Mouse (Mus musculus): ENCODE data around the gene Acvr1b. TPM values are rescaled to one million over a fixed set of nuclear protein-coding genes. Genes with fewer than 3 reads are reported as not detected.

Gene Acvr1b
- polyA plus RNA-seq, 1 experiment from 2014 or later, result 5.8 TPM

GRCm38 (mm10) chr15:101185549-101185948 is 11.7 kb downstream of the Acvr1b start:
- H3K4me1 ChIP-seq (replicated peaks; ENCODE audit: insufficient read depth, low read length), result peaks cover 29% of the 10 kb centered on the region
- no peak overlapping the region for H3K4me2 ChIP-seq (ENCODE audit: low read length)
- 94% methylated on average over 3 of the region's 3 CpGs for WGBS
- no peaks in the 10 kb centered on the region for H3K27me3 ChIP-seq (ENCODE audit: insufficient read depth, low read length)
- no peaks in the 10 kb centered on the region for H3K9me3 ChIP-seq (replicated peaks; ENCODE audit: low read length)
- ATAC-seq (replicated peaks; ENCODE audit: low FRiP score, low read depth) (no peak), DNase-seq (ENCODE audit: low spot score) (no peak)
- H3K27ac ChIP-seq, result no peak overlapping the region
- peak; percentile 39; the same call in 1 of the 2 replicates for TF ChIP-seq CTCF (IDR thresholded peaks at IDR 0.05; ENCODE audit: low read depth)
- no peak overlapping the region for H3K4me3 ChIP-seq (replicated peaks; ENCODE audit: low read depth, low read length)
- no peak overlapping the region for H3K9ac ChIP-seq (ENCODE audit: low read depth, low read length)
- no peaks in the 10 kb centered on the region for H3K36me3 ChIP-seq (ENCODE audit: insufficient read depth, low read length)

- ATAC-seq (replicated peaks; ENCODE audit: low FRiP score, low read depth) (no peak), DNase-seq (ENCODE audit: low spot score) (no peak)
- H3K4me3 ChIP-seq (replicated peaks; ENCODE audit: low read depth, low read length), result no peak overlapping the region
- 44% methylated on average over 5 of the region's 5 CpGs for WGBS
- H3K9me3 ChIP-seq (replicated peaks; ENCODE audit: low read length), result no peaks in the 10 kb centered on the region
- TF ChIP-seq CTCF (IDR thresholded peaks at IDR 0.05; ENCODE audit: low read depth), result peak; percentile 65
- no peak overlapping the region for H3K9ac ChIP-seq (ENCODE audit: low read depth, low read length)
- H3K36me3 ChIP-seq (ENCODE audit: insufficient read depth, low read length), result no peaks in the 10 kb centered on the region
- H3K27me3 ChIP-seq (ENCODE audit: insufficient read depth, low read length), result no peaks in the 10 kb centered on the region
- H3K4me2 ChIP-seq (ENCODE audit: low read length), result no peak overlapping the region
- no peak overlapping the region; the same call in 1 of the 2 replicates for H3K27ac ChIP-seq
- H3K4me1 ChIP-seq (replicated peaks; ENCODE audit: insufficient read depth, low read length), result peaks cover 23% of the 10 kb centered on the region
Measured at GRCm38 (mm10) chr15:101187907-101188306, 14.0 kb downstream of the Acvr1b start.

DNA sequence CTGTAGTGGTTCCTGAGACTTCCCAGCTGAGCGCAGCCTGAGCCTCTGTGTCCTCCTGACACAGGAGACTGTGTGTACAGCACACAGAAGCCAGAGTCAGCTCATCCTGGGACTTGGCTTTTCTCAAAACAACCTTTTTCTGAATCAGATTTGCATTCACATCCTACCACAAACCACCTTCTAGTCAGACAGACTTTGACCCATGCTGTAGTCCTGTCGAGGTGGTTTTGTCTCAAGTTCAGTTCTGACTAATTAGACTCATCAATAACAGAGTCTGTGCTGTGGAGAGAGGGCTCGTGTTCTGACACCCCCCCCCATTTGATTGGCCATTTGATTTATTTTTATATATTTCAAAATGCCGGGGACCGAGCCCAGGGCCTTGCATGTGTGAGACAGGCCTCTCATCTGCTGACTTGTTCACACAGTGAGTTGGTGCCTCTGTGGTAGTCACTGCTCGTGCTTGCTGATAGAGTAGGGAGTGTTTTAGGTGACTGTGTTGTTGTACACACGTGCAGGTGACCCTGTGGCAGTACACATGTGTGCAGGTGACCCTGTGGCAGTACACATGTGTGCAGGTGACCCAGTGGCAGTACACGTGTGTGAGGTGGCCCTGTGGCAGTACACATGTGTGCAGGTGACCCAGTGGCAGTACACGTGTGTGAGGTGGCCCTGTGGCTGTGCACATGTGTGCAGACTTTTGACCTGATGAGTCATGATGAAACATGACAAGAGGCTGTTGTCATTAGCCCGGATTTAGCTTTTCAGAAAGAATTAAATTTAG is 16.3 kb downstream of the Acvr1b start:
- Histone ChIP-seq H3K4me3 (replicated peaks; ENCODE audit: low read depth, low read length) (no peak overlapping the region), H3K27ac (no peak overlapping the region), H3K36me3 (ENCODE audit: insufficient read depth, low read length) (no peaks in the 10 kb centered on the region), H3K4me2 (ENCODE audit: low read length) (no peak overlapping the region), H3K9ac (ENCODE audit: low read depth, low read length) (no peak overlapping the region), H3K9me3 (replicated peaks; ENCODE audit: low read length) (no peaks in the 10 kb centered on the region), H3K4me1 (replicated peaks; ENCODE audit: insufficient read depth, low read length) (peaks cover 27% of the 10 kb centered on the region), H3K27me3 (ENCODE audit: insufficient read depth, low read length) (no peaks in the 10 kb centered on the region)
- ATAC-seq (replicated peaks; ENCODE audit: low FRiP score, low read depth) (no peak), DNase-seq (ENCODE audit: low spot score) (no peak)
- TF ChIP-seq CTCF (IDR thresholded peaks at IDR 0.05; ENCODE audit: low read depth), result no peak
- 68% methylated on average over 10 of the region's 10 CpGs for WGBS

- no peak for DNase-seq (ENCODE audit: low spot score)
- TF ChIP-seq CTCF (IDR thresholded peaks at IDR 0.05; ENCODE audit: low read depth), result no peak
- no peak overlapping the region for H3K27ac ChIP-seq
- no peak overlapping the region for H3K9ac ChIP-seq (ENCODE audit: low read depth, low read length)
- ATAC-seq (replicated peaks; ENCODE audit: low FRiP score, low read depth), result no peak
- WGBS, result 68% methylated on average over 5 of the region's 5 CpGs
- H3K4me3 ChIP-seq (replicated peaks; ENCODE audit: low read depth, low read length), result no peak overlapping the region
- no peak overlapping the region for H3K4me2 ChIP-seq (ENCODE audit: low read length)
- H3K27me3 ChIP-seq (ENCODE audit: insufficient read depth, low read length), result no peaks in the 10 kb centered on the region
- H3K36me3 ChIP-seq (ENCODE audit: insufficient read depth, low read length), result no peaks in the 10 kb centered on the region
- H3K9me3 ChIP-seq (replicated peaks; ENCODE audit: low read length), result no peaks in the 10 kb centered on the region
- peaks cover 27% of the 10 kb centered on the region for H3K4me1 ChIP-seq (replicated peaks; ENCODE audit: insufficient read depth, low read length)
Measured at GRCm38 (mm10) chr15:101190762-101191150, 16.9 kb downstream of the Acvr1b start.

- ATAC-seq (replicated peaks; ENCODE audit: low FRiP score, low read depth) (no peak), DNase-seq (ENCODE audit: low spot score) (no peak)
- no peaks in the 10 kb centered on the region for H3K27me3 ChIP-seq (ENCODE audit: insufficient read depth, low read length)
- H3K36me3 ChIP-seq (ENCODE audit: insufficient read depth, low read length), result 0 out of 2 replicates have a peak, but pooled peaks cover 7% of the 10 kb centered on the region
- no peak overlapping the region for H3K9ac ChIP-seq (ENCODE audit: low read depth, low read length)
- 35% methylated on average over 13 of the region's 13 CpGs for WGBS
- H3K4me1 ChIP-seq (replicated peaks; ENCODE audit: insufficient read depth, low read length), result peaks cover 27% of the 10 kb centered on the region
- H3K4me3 ChIP-seq (replicated peaks; ENCODE audit: low read depth, low read length), result no peak overlapping the region
- H3K27ac ChIP-seq, result 0 out of 2 replicates have a peak overlapping the region, but pooled peaks have one; percentile 19
- H3K4me2 ChIP-seq (ENCODE audit: low read length), result no peak overlapping the region
- H3K9me3 ChIP-seq (replicated peaks; ENCODE audit: low read length), result no peaks in the 10 kb centered on the region
- TF ChIP-seq CTCF (IDR thresholded peaks at IDR 0.05; ENCODE audit: low read depth), result no peak
Measured at GRCm38 (mm10) chr15:101191459-101192259, 17.8 kb downstream of the Acvr1b start.

DNA sequence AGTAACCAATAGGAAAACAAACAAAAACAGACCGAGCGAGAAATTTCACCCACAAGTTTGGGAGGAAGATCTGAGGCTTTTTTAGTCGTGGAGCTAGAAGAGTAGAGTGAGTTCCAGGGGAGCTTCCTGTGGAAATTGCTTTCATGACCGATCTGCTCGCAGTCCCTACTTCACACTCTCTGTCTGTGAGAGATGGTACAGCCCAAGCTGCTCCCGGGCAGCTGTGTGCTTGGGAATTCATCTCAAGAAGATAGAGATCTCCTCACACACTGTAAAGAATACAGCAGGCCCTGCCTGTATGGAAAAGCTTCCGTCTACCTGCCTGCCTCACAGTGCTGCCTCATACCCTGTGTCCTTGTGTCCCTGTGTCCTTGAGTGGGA is 18.4 kb downstream of the Acvr1b start:
- H3K4me2 ChIP-seq (ENCODE audit: low read length), result no peak overlapping the region
- WGBS, result 54% methylated on average over 7 of the region's 7 CpGs
- no peaks in the 10 kb centered on the region for H3K27me3 ChIP-seq (ENCODE audit: insufficient read depth, low read length)
- H3K36me3 ChIP-seq (ENCODE audit: insufficient read depth, low read length), result 0 out of 2 replicates have a peak, but pooled peaks cover 7% of the 10 kb centered on the region
- no peak overlapping the region for H3K9ac ChIP-seq (ENCODE audit: low read depth, low read length)
- ATAC-seq (replicated peaks; ENCODE audit: low FRiP score, low read depth) (no peak), DNase-seq (ENCODE audit: low spot score) (no peak)
- H3K9me3 ChIP-seq (replicated peaks; ENCODE audit: low read length), result no peaks in the 10 kb centered on the region
- 0 out of 2 replicates have a peak overlapping the region, but pooled peaks have one; percentile 19 for H3K27ac ChIP-seq
- TF ChIP-seq CTCF (IDR thresholded peaks at IDR 0.05; ENCODE audit: low read depth), result no peak
- H3K4me3 ChIP-seq (replicated peaks; ENCODE audit: low read depth, low read length), result no peak overlapping the region
- peaks cover 27% of the 10 kb centered on the region for H3K4me1 ChIP-seq (replicated peaks; ENCODE audit: insufficient read depth, low read length)
